In the genomic region with DNA sequence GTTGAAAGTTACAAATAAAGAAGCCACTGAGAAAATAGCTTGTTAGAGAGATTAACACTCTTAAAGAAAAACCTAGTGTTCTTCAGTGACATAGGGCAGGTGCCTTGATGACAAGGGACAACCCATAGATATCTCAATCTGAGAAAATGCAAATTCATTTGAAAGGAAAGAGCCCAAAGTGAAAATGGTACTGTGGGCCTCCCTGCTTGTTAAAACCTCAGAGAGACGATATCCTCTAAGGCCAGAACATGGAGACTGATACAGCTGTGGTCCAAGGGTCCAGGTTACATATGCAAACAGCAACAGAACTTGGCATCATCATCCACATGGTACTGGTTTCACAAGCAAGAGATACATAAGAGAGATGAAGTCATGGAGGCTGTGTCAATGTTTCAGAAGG, we compare ENCODE assay signal across 27 mouse cellular contexts.
"Had no signal": no experiment of that assay in that cellular context is flagged by ENCODE, and none has a peak within 500 bp of the region (broad histone marks: within the 10 kb centered on the region; RNA-seq: fewer than 3 reads in every experiment).

No protein-coding gene starts in this region.

- H3K9me3 ChIP-seq: embryonic facial prominence, embryonic 10.5 days; embryonic facial prominence, embryonic 12.5 days; embryonic facial prominence, embryonic 13.5 days; embryonic facial prominence, embryonic 15.5 days; forebrain, embryonic 10.5 days; forebrain, embryonic 12.5 days; forebrain, embryonic 13.5 days; forebrain, embryonic 15.5 days had no signal

- H3K4me1 ChIP-seq: embryonic facial prominence, embryonic 10.5 days; embryonic facial prominence, embryonic 12.5 days; embryonic facial prominence, embryonic 13.5 days; embryonic facial prominence, embryonic 15.5 days; forebrain, embryonic 10.5 days; forebrain, embryonic 12.5 days; forebrain, embryonic 13.5 days; forebrain, embryonic 15.5 days had no signal

- H3K4me2 ChIP-seq: embryonic facial prominence, embryonic 12.5 days; embryonic facial prominence, embryonic 13.5 days; embryonic facial prominence, embryonic 15.5 days; forebrain, embryonic 12.5 days; forebrain, embryonic 13.5 days; forebrain, embryonic 15.5 days had no signal

- H3K9ac ChIP-seq: embryonic facial prominence, embryonic 12.5 days; embryonic facial prominence, embryonic 13.5 days; embryonic facial prominence, embryonic 15.5 days; forebrain, embryonic 12.5 days; forebrain, embryonic 13.5 days; forebrain, embryonic 15.5 days; forebrain, postnatal 0 days had no signal

- H3K36me3 ChIP-seq: embryonic facial prominence, embryonic 10.5 days; embryonic facial prominence, embryonic 12.5 days; embryonic facial prominence, embryonic 13.5 days; embryonic facial prominence, embryonic 15.5 days; forebrain, embryonic 10.5 days; forebrain, embryonic 12.5 days; forebrain, embryonic 15.5 days had no signal

- H3K27me3 ChIP-seq: embryonic facial prominence, embryonic 12.5 days; embryonic facial prominence, embryonic 13.5 days; embryonic facial prominence, embryonic 15.5 days; forebrain, embryonic 12.5 days; forebrain, embryonic 13.5 days; forebrain, embryonic 15.5 days had no signal

- ATAC-seq: forebrain, embryonic 13.5 days; forebrain, embryonic 14.5 days; forebrain, embryonic 15.5 days; forebrain, embryonic 16.5 days; forebrain, postnatal 0 days had no signal

- DNase-seq: cerebellum, adult 9-10 months; cerebellum, adult 9-11 months; cerebellum, postnatal 10 days; cerebellum, postnatal 14 days; cerebellum, postnatal 25 days; cerebellum, postnatal 36 days; embryo, embryonic 11 days; forebrain, postnatal 0 days; gastrocnemius, adult 2 months; gastrocnemius, postnatal 10 days; gastrocnemius, postnatal 14 days; gastrocnemius, postnatal 25 days; gastrocnemius, postnatal 36 days; heart, adult 11 months; heart, adult 18-20 months; heart, adult 2 months had no signal

- H3K4me3 ChIP-seq: embryonic facial prominence, embryonic 10.5 days; embryonic facial prominence, embryonic 12.5 days; embryonic facial prominence, embryonic 13.5 days; embryonic facial prominence, embryonic 15.5 days; erythroblast, embryonic 14.5 days; forebrain, embryonic 10.5 days; forebrain, embryonic 12.5 days; forebrain, embryonic 13.5 days; forebrain, embryonic 15.5 days; gastrocnemius, adult 2 months; heart, adult 2 months had no signal

- H3K27ac ChIP-seq: embryonic facial prominence, embryonic 10.5 days; embryonic facial prominence, embryonic 12.5 days; embryonic facial prominence, embryonic 13.5 days; embryonic facial prominence, embryonic 15.5 days; forebrain, embryonic 10.5 days; forebrain, embryonic 12.5 days; forebrain, embryonic 13.5 days; forebrain, embryonic 15.5 days; gastrocnemius, adult 2 months; heart, adult 2 months had no signal
